Mouse (Mus musculus) hindbrain, embryonic 16.5 days (tissue): Measurements from ENCODE around the gene C730034F03Rik. TPM values are rescaled to one million over a fixed set of nuclear protein-coding genes. Genes with fewer than 3 reads are reported as not detected.

ENCODE experiments used
- ATAC-seq: fragments of 200-750 bp; cut with Nextera tagmentation; 2 replicates; pipeline ENCODE4 v1.8.0; 2017; ENCODE audit warnings: moderate TSS enrichment, moderate library complexity
- H3K27ac ChIP-seq: fragments of 300-500 bp; sonication (generic); 2 replicates; pipeline ENCODE4 v1.5.1; 2014; ENCODE audit warnings: low read depth, mild to moderate bottlenecking, control low read depth, low read length, moderate library complexity
- H3K27me3 ChIP-seq: fragments of 300-500 bp; sonication (generic); replicated peaks from 2 replicates; pipeline ENCODE4 v1.6.1; 2014; ENCODE audit warnings: low read length; ENCODE audit not compliant: control insufficient read depth, insufficient read depth
- H3K36me3 ChIP-seq: fragments of 300-500 bp; sonication (generic); 2 replicates; pipeline ENCODE4 v1.6.1; 2014; ENCODE audit warnings: mild to moderate bottlenecking, low read length, moderate library complexity, mixed read lengths; ENCODE audit not compliant: control insufficient read depth, insufficient read depth
- H3K4me1 ChIP-seq: fragments of 300-500 bp; sonication (generic); 2 replicates; pipeline ENCODE4 v1.6.1; 2014; ENCODE audit warnings: low read depth, low read length; ENCODE audit not compliant: control insufficient read depth, insufficient read depth
- H3K4me2 ChIP-seq: fragments of 300-500 bp; sonication (generic); 2 replicates; pipeline ENCODE4 v1.6.1; 2014; ENCODE audit warnings: mild to moderate bottlenecking, low read length, control low read depth, moderate library complexity
- H3K4me3 ChIP-seq: fragments of 300-500 bp; sonication (generic); 2 replicates; pipeline ENCODE4 v1.5.1; 2014; ENCODE audit warnings: mild to moderate bottlenecking, low read length, control low read depth, moderate library complexity
- H3K9ac ChIP-seq: fragments of 300-500 bp; sonication (generic); 2 replicates; pipeline ENCODE4 v1.6.1; 2014; ENCODE audit warnings: low read depth, mild to moderate bottlenecking, control low read depth, low read length, moderate library complexity
- H3K9me3 ChIP-seq: fragments of 300-500 bp; sonication (generic); 2 replicates; pipeline ENCODE4 v1.6.1; 2014; ENCODE audit warnings: mild to moderate bottlenecking, low read length, moderate library complexity; ENCODE audit not compliant: control insufficient read depth
- WGBS: fragments of 180-500 bp; shearing (Covaris S2); extraction: QIAGEN DNeasy Blood & Tissue Kit; methylation state at CpG from one replicate; pipeline ENCODE4 v1.1.7; 2014; 5-methylcytosine and 5-hydroxymethylcytosine counted together
- polyA plus RNA-seq: library from polyadenylated mRNA; unstranded; fragments of >200 nt; fragmentation: Nextera tagmentation; extraction: Ambion mirVana; gene quantifications from 2 replicates; pipeline ENCODE4 v1.2.1, GENCODE M21; 2015

The C730034F03Rik gene
- polyA plus RNA-seq, 1 experiment from 2014 or later = 5.9 TPM

DNA sequence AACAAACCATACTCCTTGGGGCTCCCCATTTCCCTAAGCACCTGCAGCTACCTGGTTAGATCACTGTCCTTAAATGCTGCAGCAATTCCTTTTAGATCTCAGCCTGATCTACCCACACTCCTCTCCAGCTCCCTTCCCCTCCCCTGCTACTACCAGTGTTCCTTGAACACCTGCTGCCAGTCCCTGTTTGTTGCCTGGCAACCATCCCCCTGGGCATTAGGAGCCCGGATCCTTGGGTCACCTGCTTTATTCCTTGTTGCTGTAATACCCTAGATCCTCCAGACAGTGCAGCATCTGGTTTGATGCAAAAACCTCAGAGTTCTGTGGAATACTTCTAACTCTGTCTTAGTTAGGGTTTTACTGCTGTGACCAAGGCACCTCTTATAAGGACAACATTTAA, 35.7 kb downstream of the C730034F03Rik start:
- Histone ChIP-seq H3K27me3 (no peaks in the 10 kb centered on the region), H3K4me2 (no peak overlapping the region), H3K4me3 (no peak overlapping the region), H3K9me3 (no peaks in the 10 kb centered on the region), H3K4me1 (no peaks in the 10 kb centered on the region), H3K27ac (no peak overlapping the region), H3K9ac (no peak overlapping the region), H3K36me3 (peaks cover 18% of the 10 kb centered on the region)
- 4% methylated on average over 1 of the region's 1 CpGs for WGBS
- peak; percentile 50 for ATAC-seq

- 27% methylated on average over 2 of the region's 2 CpGs for WGBS
- ATAC-seq = no peak
- Histone ChIP-seq H3K9ac (no peak overlapping the region), H3K27ac (no peak overlapping the region), H3K27me3 (no peaks in the 10 kb centered on the region), H3K36me3 (0 out of 2 replicates have a peak, but pooled peaks cover under 1% of the 10 kb centered on the region), H3K4me2 (no peak overlapping the region), H3K4me1 (no peaks in the 10 kb centered on the region), H3K9me3 (no peaks in the 10 kb centered on the region), H3K4me3 (no peak overlapping the region)
These were observed 39.2 kb downstream of the C730034F03Rik start for GRCm38 (mm10) chr15:89468577-89468976.

DNA sequence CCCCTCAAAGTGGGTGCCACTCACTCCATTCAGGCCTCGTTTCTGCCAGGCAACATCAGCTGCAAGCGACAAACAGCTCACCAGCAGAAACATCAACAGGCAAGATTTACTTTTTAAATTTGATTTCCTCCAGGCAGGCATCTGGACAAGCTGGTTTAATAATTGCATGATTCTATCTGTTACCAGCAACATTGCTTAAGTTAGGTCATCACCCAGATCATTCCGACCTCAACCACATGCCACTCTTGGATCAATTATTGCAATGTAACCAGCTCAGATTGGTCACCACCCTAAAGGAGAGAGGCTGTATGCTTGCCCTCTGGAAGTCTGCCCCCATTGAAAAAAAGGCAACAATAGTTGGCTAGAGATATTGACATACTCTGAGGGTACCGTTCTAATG, 42.1 kb downstream of the C730034F03Rik start:
- Histone ChIP-seq H3K9me3 (no peaks in the 10 kb centered on the region), H3K36me3 (no peaks in the 10 kb centered on the region), H3K4me2 (no peak overlapping the region), H3K4me3 (no peak overlapping the region), H3K4me1 (peaks cover 9% of the 10 kb centered on the region), H3K27ac (no peak overlapping the region), H3K27me3 (no peaks in the 10 kb centered on the region), H3K9ac (no peak overlapping the region)
- no peak for ATAC-seq
- WGBS = 86% methylated on average over 4 of the region's 4 CpGs

GRCm38 (mm10) chr15:89473370-89473769, 44.0 kb downstream of the C730034F03Rik start:
- Histone ChIP-seq H3K4me2 (no peak overlapping the region), H3K4me1 (peaks cover 18% of the 10 kb centered on the region), H3K9ac (no peak overlapping the region), H3K27ac (no peak overlapping the region), H3K36me3 (no peaks in the 10 kb centered on the region), H3K9me3 (no peaks in the 10 kb centered on the region), H3K4me3 (no peak overlapping the region), H3K27me3 (no peaks in the 10 kb centered on the region)
- WGBS = 84% methylated on average over 9 of the region's 9 CpGs
- no peak for ATAC-seq

- H3K27me3 ChIP-seq = no peaks in the 10 kb centered on the region
- H3K4me3 ChIP-seq = no peak overlapping the region
- no peaks in the 10 kb centered on the region for H3K9me3 ChIP-seq
- no peak overlapping the region for H3K9ac ChIP-seq
- 97% methylated on average over 8 of the region's 8 CpGs for WGBS
- H3K36me3 ChIP-seq = no peaks in the 10 kb centered on the region
- no peak for ATAC-seq
- peaks cover 18% of the 10 kb centered on the region for H3K4me1 ChIP-seq
- H3K4me2 ChIP-seq = no peak overlapping the region
- H3K27ac ChIP-seq = no peak overlapping the region
These were observed 44.5 kb downstream of the C730034F03Rik start for GRCm38 (mm10) chr15:89473921-89474320.

GRCm38 (mm10) chr15:89474596-89475292, 45.4 kb downstream of the C730034F03Rik start:
- H3K36me3 ChIP-seq = no peaks in the 10 kb centered on the region
- H3K4me2 ChIP-seq = peak overlapping the region; percentile 94
- peaks cover 18% of the 10 kb centered on the region for H3K4me1 ChIP-seq
- no peaks in the 10 kb centered on the region for H3K9me3 ChIP-seq
- peak overlapping the region; percentile 73 for H3K4me3 ChIP-seq
- ATAC-seq = no peak
- no peak overlapping the region for H3K27ac ChIP-seq
- H3K27me3 ChIP-seq = no peaks in the 10 kb centered on the region
- 93% methylated on average over 19 of the region's 19 CpGs for WGBS
- no peak overlapping the region for H3K9ac ChIP-seq

DNA sequence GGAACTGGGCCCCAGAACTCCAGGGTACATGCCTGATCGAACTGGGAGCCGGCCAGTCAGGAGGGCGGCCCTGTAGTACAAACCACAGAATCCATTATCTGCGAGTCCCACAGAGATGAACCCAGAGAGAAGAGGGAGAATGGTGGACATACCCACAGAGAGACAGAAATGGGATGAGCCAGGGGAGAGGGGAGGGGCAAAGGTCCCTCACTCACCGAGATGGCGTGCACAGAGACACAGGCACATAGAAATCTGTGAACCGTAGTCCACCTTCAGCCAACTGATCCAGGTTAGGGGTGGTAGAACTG, 45.9 kb downstream of the C730034F03Rik start:
- Histone ChIP-seq H3K9ac (peak overlapping the region; percentile 78), H3K4me2 (peak overlapping the region; percentile 94), H3K4me1 (peaks cover 18% of the 10 kb centered on the region), H3K27ac (no peak overlapping the region), H3K9me3 (no peaks in the 10 kb centered on the region), H3K27me3 (no peaks in the 10 kb centered on the region), H3K36me3 (no peaks in the 10 kb centered on the region), H3K4me3 (peak overlapping the region; percentile 73)
- no peak for ATAC-seq
- WGBS = 86% methylated on average over 7 of the region's 7 CpGs

DNA sequence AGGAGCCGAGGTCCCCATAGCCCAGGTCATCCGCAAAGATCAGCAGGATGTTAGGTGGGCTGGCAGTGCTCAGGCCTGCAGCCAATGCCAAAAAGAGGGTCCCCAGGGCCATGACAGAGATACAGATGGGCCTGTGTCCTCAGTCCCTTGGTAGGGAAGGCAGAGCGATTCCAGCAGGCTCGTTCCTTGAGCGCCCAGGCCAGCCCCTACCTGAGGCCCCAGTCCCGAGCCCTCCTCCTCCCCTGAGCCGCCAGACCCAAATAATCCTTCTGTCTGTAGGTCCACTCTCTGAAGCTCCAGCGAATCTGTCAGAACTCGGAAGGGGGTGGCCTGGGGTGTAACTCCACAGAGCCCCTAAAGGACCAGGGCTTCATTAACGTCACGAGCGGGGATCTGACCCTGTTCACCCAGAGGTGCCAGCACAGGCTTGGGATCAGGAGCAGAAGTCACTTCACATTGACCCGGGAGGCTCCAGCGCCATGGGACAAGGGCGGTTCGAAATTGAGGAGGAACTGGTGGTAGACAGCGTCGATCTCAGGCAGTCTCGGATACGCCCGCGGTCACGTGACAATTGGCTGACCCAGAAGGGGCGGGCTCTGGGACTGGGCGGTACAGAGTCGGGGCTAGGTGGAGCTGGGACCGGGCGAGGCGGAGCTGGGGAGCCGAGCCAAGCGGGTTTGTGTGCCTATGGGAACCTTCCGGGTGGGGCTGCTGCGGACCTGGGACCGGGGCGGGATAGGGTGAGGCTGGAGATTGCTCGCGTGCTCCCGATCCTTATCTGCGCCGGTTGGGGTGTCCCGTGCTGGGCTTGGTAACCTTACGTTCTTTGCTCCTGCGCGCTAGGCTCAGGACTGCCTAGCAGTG, 46.5 kb downstream of the C730034F03Rik start:
- no peaks in the 10 kb centered on the region for H3K9me3 ChIP-seq
- ATAC-seq = peak; percentile 98
- H3K9ac ChIP-seq = peak overlapping the region; percentile 78
- peaks cover 18% of the 10 kb centered on the region for H3K4me1 ChIP-seq
- H3K27ac ChIP-seq = peak overlapping the region; percentile 88
- peak overlapping the region; percentile 73 for H3K4me3 ChIP-seq
- peak overlapping the region; percentile 94 for H3K4me2 ChIP-seq
- WGBS = 10% methylated on average over 42 of the region's 44 CpGs
- no peaks in the 10 kb centered on the region for H3K27me3 ChIP-seq
- H3K36me3 ChIP-seq = no peaks in the 10 kb centered on the region

DNA sequence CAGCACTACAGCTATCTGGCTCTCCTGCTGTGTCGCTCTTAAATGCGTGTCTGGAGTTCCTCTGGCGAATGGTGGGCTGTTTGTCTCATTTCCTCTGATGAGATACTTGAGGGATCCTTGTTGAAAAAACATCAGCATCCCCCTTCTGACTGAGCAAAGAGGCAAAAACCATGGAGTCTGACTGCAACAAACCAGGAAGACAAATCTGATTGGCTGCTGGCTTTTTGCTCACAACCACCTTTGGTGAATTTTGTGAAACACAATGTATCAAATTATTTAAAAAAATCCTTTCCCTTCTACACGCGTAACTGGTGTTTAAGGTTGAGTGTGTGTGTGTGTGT, 47.1 kb downstream of the C730034F03Rik start:
- H3K27ac ChIP-seq = peak overlapping the region; percentile 88
- peak overlapping the region; percentile 73 for H3K4me3 ChIP-seq
- peak overlapping the region; percentile 94 for H3K4me2 ChIP-seq
- H3K27me3 ChIP-seq = no peaks in the 10 kb centered on the region
- ATAC-seq = no peak; the same call in 1 of the 2 replicates
- 3% methylated on average over 5 of the region's 5 CpGs for WGBS
- H3K4me1 ChIP-seq = peaks cover 18% of the 10 kb centered on the region
- no peaks in the 10 kb centered on the region for H3K36me3 ChIP-seq
- H3K9me3 ChIP-seq = no peaks in the 10 kb centered on the region
- peak overlapping the region; percentile 78 for H3K9ac ChIP-seq
